Mouse (Mus musculus): ENCODE data around the gene Arhgap33. TPM values are rescaled to one million over a fixed set of nuclear protein-coding genes. Genes with fewer than 3 reads are reported as not detected.
"Not testable (repeated sequence)": the region's sequence is repeated elsewhere in the genome, so short reads cannot be mapped to it uniquely, and the experiment has no call there.

Gene Arhgap33
- polyA plus RNA-seq, 1 experiment from 2014 or later: 9.3 TPM

- Histone ChIP-seq H3K4me2 (no peak overlapping the region), H3K27me3 (no peaks in the 10 kb centered on the region), H3K27ac (no peak overlapping the region), H3K9ac (no peak overlapping the region), H3K36me3 (no peaks in the 10 kb centered on the region), H3K9me3 (no peaks in the 10 kb centered on the region), H3K4me1 (no peaks in the 10 kb centered on the region), H3K4me3 (no peak overlapping the region)
- ATAC-seq (ENCODE audit: borderline replicate concordance, extremely low read depth, low FRiP score, low TSS enrichment): no peak
- 14% methylated on average over 8 of the region's 8 CpGs for WGBS
Observed at GRCm38 (mm10) chr7:30484250-30484649, 50.6 kb downstream of the Arhgap33 start.

GRCm38 (mm10) chr7:30477415-30478381, 57.2 kb downstream of the Arhgap33 start:
- no peak overlapping the region for H3K27ac ChIP-seq
- H3K4me3 ChIP-seq: peak overlapping the region; percentile 17; the same call in 1 of the 2 replicates
- no peak for ATAC-seq (ENCODE audit: borderline replicate concordance, extremely low read depth, low FRiP score, low TSS enrichment)
- peaks cover 5% of the 10 kb centered on the region; the same call in 1 of the 2 replicates for H3K27me3 ChIP-seq
- H3K4me2 ChIP-seq: peak overlapping the region; percentile 45
- no peak overlapping the region for H3K9ac ChIP-seq
- WGBS: 6% methylated on average over 30 of the region's 32 CpGs
- no peaks in the 10 kb centered on the region for H3K36me3 ChIP-seq
- no peaks in the 10 kb centered on the region for H3K9me3 ChIP-seq
- H3K4me1 ChIP-seq: no peaks in the 10 kb centered on the region

- H3K4me1 ChIP-seq; H3K27me3 ChIP-seq; H3K27ac ChIP-seq; H3K9me3 ChIP-seq; H3K4me2 ChIP-seq; H3K9ac ChIP-seq; ATAC-seq (ENCODE audit: borderline replicate concordance, extremely low read depth, low FRiP score, low TSS enrichment); H3K4me3 ChIP-seq; H3K36me3 ChIP-seq: not testable (repeated sequence)
- 86% methylated on average over 7 of the region's 7 CpGs for WGBS
Observed at GRCm38 (mm10) chr7:30476136-30476535, 58.7 kb downstream of the Arhgap33 start.

GRCm38 (mm10) chr7:30474999-30475398, 59.9 kb downstream of the Arhgap33 start:
- 58% methylated on average over 4 of the region's 4 CpGs for WGBS
- Histone ChIP-seq H3K4me1 (no peaks in the 10 kb centered on the region), H3K4me2 (no peak overlapping the region), H3K9ac (no peak overlapping the region), H3K36me3 (no peaks in the 10 kb centered on the region), H3K4me3 (no peak overlapping the region), H3K9me3 (peaks cover 4% of the 10 kb centered on the region; the same call in 1 of the 2 replicates), H3K27me3 (peaks cover 5% of the 10 kb centered on the region; the same call in 1 of the 2 replicates), H3K27ac (no peak overlapping the region)
- no peak for ATAC-seq (ENCODE audit: borderline replicate concordance, extremely low read depth, low FRiP score, low TSS enrichment)

GRCm38 (mm10) chr7:30472411-30472810, 62.4 kb downstream of the Arhgap33 start:
- 47% methylated on average over 5 of the region's 5 CpGs for WGBS
- Histone ChIP-seq H3K27ac (no peak overlapping the region), H3K36me3 (no peaks in the 10 kb centered on the region), H3K4me1 (no peaks in the 10 kb centered on the region), H3K4me2 (no peak overlapping the region), H3K9ac (no peak overlapping the region), H3K27me3 (peaks cover 13% of the 10 kb centered on the region), H3K4me3 (no peak overlapping the region), H3K9me3 (peaks cover 4% of the 10 kb centered on the region; the same call in 1 of the 2 replicates)
- no peak for ATAC-seq (ENCODE audit: borderline replicate concordance, extremely low read depth, low FRiP score, low TSS enrichment)

Small RNA genes lying within 50 kb of the gene (microRNA-seq; reads per million reads assigned to microRNA genes)
- gene Gm38670: 1.9 reads per million, percentile 4 among the genes with 10 or more reads in this experiment

Other genes starting within 250 kb of the Arhgap33 start
- gene Clip3, start 243.3 kb downstream of the Arhgap33 start, polyA plus RNA-seq (2015; fragmentation: Nextera tagmentation; extraction: Ambion mirVana): 18.6 and 18.8 TPM in 2 replicates
- gene Alkbh6, start 226.3 kb downstream of the Arhgap33 start, polyA plus RNA-seq (2015; fragmentation: Nextera tagmentation; extraction: Ambion mirVana): 76.6 and 78.7 TPM in 2 replicates
- 25.1 and 29.5 TPM in 2 replicates for gene Syne4, start 220.3 kb downstream of the Arhgap33 start, polyA plus RNA-seq (2015; fragmentation: Nextera tagmentation; extraction: Ambion mirVana)
- gene E130208F15Rik, start 213.3 kb downstream of the Arhgap33 start, polyA plus RNA-seq (2015; fragmentation: Nextera tagmentation; extraction: Ambion mirVana): 1.9 TPM in 1 of 2 replicates, not detected in the other
- gene Sdhaf1, start 211.2 kb downstream of the Arhgap33 start, polyA plus RNA-seq (2015; fragmentation: Nextera tagmentation; extraction: Ambion mirVana): 18.2 and 19.5 TPM in 2 replicates
- 4.2 TPM in 2 replicates for gene Lrfn3, start 172.3 kb downstream of the Arhgap33 start, polyA plus RNA-seq (2015; fragmentation: Nextera tagmentation; extraction: Ambion mirVana)
- 50.8 and 56.1 TPM in 2 replicates for gene Tyrobp, start 121.3 kb downstream of the Arhgap33 start, polyA plus RNA-seq (2015; fragmentation: Nextera tagmentation; extraction: Ambion mirVana)
- gene Hcst, start 115.2 kb downstream of the Arhgap33 start, polyA plus RNA-seq (2015; fragmentation: Nextera tagmentation; extraction: Ambion mirVana): 0.70 and 2.3 TPM in 2 replicates
- gene Nfkbid, start 113.3 kb downstream of the Arhgap33 start, polyA plus RNA-seq (2015; fragmentation: Nextera tagmentation; extraction: Ambion mirVana): 1.5 and 2.1 TPM in 2 replicates
- 23.9 and 24.4 TPM in 2 replicates for gene Aplp1, start 89.5 kb downstream of the Arhgap33 start, polyA plus RNA-seq (2015; fragmentation: Nextera tagmentation; extraction: Ambion mirVana)
- gene Kirrel2, start 77.4 kb downstream of the Arhgap33 start, polyA plus RNA-seq (2015; fragmentation: Nextera tagmentation; extraction: Ambion mirVana): not detected in 2 replicates
- gene Nphs1, start 76.7 kb downstream of the Arhgap33 start, polyA plus RNA-seq (2015; fragmentation: Nextera tagmentation; extraction: Ambion mirVana): 0.08 TPM in 1 of 2 replicates, not detected in the other
- gene Prodh2, start 41.4 kb downstream of the Arhgap33 start, polyA plus RNA-seq (2015; fragmentation: Nextera tagmentation; extraction: Ambion mirVana): 0.25 and 0.44 TPM in 2 replicates
- gene Hspb6, start 17.1 kb upstream of the Arhgap33 start, polyA plus RNA-seq (2015; fragmentation: Nextera tagmentation; extraction: Ambion mirVana): 32.1 and 33.6 TPM in 2 replicates
- 13.2 and 18.3 TPM in 2 replicates for gene Proser3, start 17.2 kb upstream of the Arhgap33 start, polyA plus RNA-seq (2015; fragmentation: Nextera tagmentation; extraction: Ambion mirVana)
- 36.0 and 38.8 TPM in 2 replicates for gene Lin37, start 24.8 kb upstream of the Arhgap33 start, polyA plus RNA-seq (2015; fragmentation: Nextera tagmentation; extraction: Ambion mirVana)
- 99.0 TPM in 2 replicates for gene U2af1l4, start 28.2 kb upstream of the Arhgap33 start, polyA plus RNA-seq (2015; fragmentation: Nextera tagmentation; extraction: Ambion mirVana)
- gene Gm49396, start 28.3 kb upstream of the Arhgap33 start, polyA plus RNA-seq (2015; fragmentation: Nextera tagmentation; extraction: Ambion mirVana): 13.0 and 15.1 TPM in 2 replicates
- 119 and 124 TPM in 2 replicates for gene Psenen, start 28.6 kb upstream of the Arhgap33 start, polyA plus RNA-seq (2015; fragmentation: Nextera tagmentation; extraction: Ambion mirVana)
- gene Igflr1, start 30.4 kb upstream of the Arhgap33 start, polyA plus RNA-seq (2015; fragmentation: Nextera tagmentation; extraction: Ambion mirVana): 4.6 and 5.0 TPM in 2 replicates
- gene Kmt2b, start 53.7 kb upstream of the Arhgap33 start, polyA plus RNA-seq (2015; fragmentation: Nextera tagmentation; extraction: Ambion mirVana): 8.4 and 10.0 TPM in 2 replicates
- gene Zbtb32, start 63.8 kb upstream of the Arhgap33 start, polyA plus RNA-seq (2015; fragmentation: Nextera tagmentation; extraction: Ambion mirVana): 2.3 and 3.7 TPM in 2 replicates
- gene Upk1a, start 77.8 kb upstream of the Arhgap33 start, polyA plus RNA-seq (2015; fragmentation: Nextera tagmentation; extraction: Ambion mirVana): 0.88 and 1.4 TPM in 2 replicates
- gene Cox6b1, start 91.1 kb upstream of the Arhgap33 start, polyA plus RNA-seq (2015; fragmentation: Nextera tagmentation; extraction: Ambion mirVana): 867 and 890 TPM in 2 replicates
- gene Etv2, start 100.8 kb upstream of the Arhgap33 start, polyA plus RNA-seq (2015; fragmentation: Nextera tagmentation; extraction: Ambion mirVana): not detected in 2 replicates
- 126 and 130 TPM in 2 replicates for gene Rbm42, start 115.3 kb upstream of the Arhgap33 start, polyA plus RNA-seq (2015; fragmentation: Nextera tagmentation; extraction: Ambion mirVana)
- gene Haus5, start 129.9 kb upstream of the Arhgap33 start, polyA plus RNA-seq (2015; fragmentation: Nextera tagmentation; extraction: Ambion mirVana): 61.9 and 62.6 TPM in 2 replicates
- not detected in 2 replicates for gene Pmis2, start 136.5 kb upstream of the Arhgap33 start, polyA plus RNA-seq (2015; fragmentation: Nextera tagmentation; extraction: Ambion mirVana)
- gene 2200002J24Rik, start 163.9 kb upstream of the Arhgap33 start, polyA plus RNA-seq (2015; fragmentation: Nextera tagmentation; extraction: Ambion mirVana): 0.96 TPM in 1 of 2 replicates, not detected in the other
- gene Atp4a, start 177.1 kb upstream of the Arhgap33 start, polyA plus RNA-seq (2015; fragmentation: Nextera tagmentation; extraction: Ambion mirVana): 0.40 and 0.41 TPM in 2 replicates
- 153 and 159 TPM in 2 replicates for gene Tmem147, start 194.5 kb upstream of the Arhgap33 start, polyA plus RNA-seq (2015; fragmentation: Nextera tagmentation; extraction: Ambion mirVana)
- 0.19 and 0.46 TPM in 2 replicates for gene Gapdhs, start 208.6 kb upstream of the Arhgap33 start, polyA plus RNA-seq (2015; fragmentation: Nextera tagmentation; extraction: Ambion mirVana)
- 1.4 and 1.8 TPM in 2 replicates for gene Sbsn, start 216.4 kb upstream of the Arhgap33 start, polyA plus RNA-seq (2015; fragmentation: Nextera tagmentation; extraction: Ambion mirVana)
- 5.4 and 5.9 TPM in 2 replicates for gene Dmkn, start 228.7 kb upstream of the Arhgap33 start, polyA plus RNA-seq (2015; fragmentation: Nextera tagmentation; extraction: Ambion mirVana)